Mouse (Mus musculus): ENCODE data around the gene Atp5g2.

DNA sequence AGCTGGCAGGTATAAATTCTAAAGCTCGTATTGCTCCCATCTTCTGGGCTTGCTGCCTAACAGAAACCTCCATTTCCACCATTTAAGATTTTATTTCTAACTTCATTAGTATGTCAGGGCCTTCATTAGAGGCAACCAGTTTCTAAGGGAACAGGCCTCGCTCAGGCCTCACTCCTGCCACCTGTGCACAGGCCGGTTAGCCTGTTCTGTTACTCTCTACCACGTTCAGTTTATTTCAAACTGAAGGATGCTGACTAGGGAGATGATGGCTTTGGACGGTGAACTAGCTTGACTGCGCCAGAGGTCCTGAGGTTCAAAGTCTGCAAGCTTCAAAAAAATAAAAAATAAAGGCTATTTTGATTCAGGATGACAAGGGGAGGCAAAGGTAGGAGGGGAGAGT, 1.9 kb downstream of the Atp5g2 start:
- no peak for TF ChIP-seq POLR2A (IDR thresholded peaks at IDR 0.05; ENCODE audit: borderline replicate concordance, low read depth, low read length)
- no peak for TF ChIP-seq CTCF (IDR thresholded peaks at IDR 0.05; ENCODE audit: low read depth, low read length)
